Mouse (Mus musculus): Measurements from ENCODE around the gene Hfe. TPM values are rescaled to one million over a fixed set of nuclear protein-coding genes. Genes with fewer than 3 reads are reported as not detected.

The Hfe gene
- polyA plus RNA-seq, 1 experiment: 4.3 TPM

DNA sequence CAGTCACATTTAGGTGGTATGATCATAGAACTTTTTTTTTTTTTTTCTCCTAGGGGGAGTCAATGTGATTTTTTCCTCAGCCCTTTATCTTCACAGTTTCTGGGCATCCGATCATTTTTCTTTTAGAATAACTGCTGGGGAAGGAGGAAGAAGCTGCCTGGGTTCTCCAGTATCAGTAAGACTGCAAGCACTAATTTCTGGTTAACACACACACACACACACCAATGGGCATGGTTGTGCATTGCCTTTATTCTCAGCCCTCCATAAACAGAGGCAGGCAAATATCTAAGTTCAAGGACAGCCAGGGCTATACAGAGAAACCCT lies 28.1 kb downstream of the Hfe start:
- Histone ChIP-seq H3K27ac (ENCODE audit: insufficient read depth, low read length) (no peak overlapping the region), H3K4me1 (ENCODE audit: control insufficient read depth, insufficient read depth, low read length) (no peaks in the 10 kb centered on the region), H3K4me3 (ENCODE audit: insufficient read depth, low read length) (no peak overlapping the region)
- TF ChIP-seq CTCF (IDR thresholded peaks at IDR 0.05; ENCODE audit: extremely low read depth, insufficient read depth, low read length) (no peak), POLR2A (IDR thresholded peaks at IDR 0.05; ENCODE audit: extremely low read depth, insufficient read depth, low read length) (no peak)

GRCm38 (mm10) chr13:23681990-23682582 lies 28.6 kb downstream of the Hfe start:
- H3K4me1 ChIP-seq (ENCODE audit: control insufficient read depth, insufficient read depth, low read length): no peaks in the 10 kb centered on the region
- TF ChIP-seq CTCF (IDR thresholded peaks at IDR 0.05; ENCODE audit: extremely low read depth, insufficient read depth, low read length): no peak
- no peak for TF ChIP-seq POLR2A (IDR thresholded peaks at IDR 0.05; ENCODE audit: extremely low read depth, insufficient read depth, low read length)
- no peak overlapping the region for H3K4me3 ChIP-seq (ENCODE audit: insufficient read depth, low read length)
- no peak overlapping the region for H3K27ac ChIP-seq (ENCODE audit: insufficient read depth, low read length)

- TF ChIP-seq CTCF (IDR thresholded peaks at IDR 0.05; ENCODE audit: extremely low read depth, insufficient read depth, low read length) (no peak), POLR2A (IDR thresholded peaks at IDR 0.05; ENCODE audit: extremely low read depth, insufficient read depth, low read length) (no peak)
- Histone ChIP-seq H3K4me3 (ENCODE audit: insufficient read depth, low read length) (no peak overlapping the region), H3K4me1 (ENCODE audit: control insufficient read depth, insufficient read depth, low read length) (no peaks in the 10 kb centered on the region), H3K27ac (ENCODE audit: insufficient read depth, low read length) (no peak overlapping the region)
Measured at GRCm38 (mm10) chr13:23662536-23662935, 48.1 kb downstream of the Hfe start.

- no peak overlapping the region for H3K4me3 ChIP-seq (ENCODE audit: insufficient read depth, low read length)
- TF ChIP-seq POLR2A (IDR thresholded peaks at IDR 0.05; ENCODE audit: extremely low read depth, insufficient read depth, low read length) (no peak), CTCF (IDR thresholded peaks at IDR 0.05; ENCODE audit: extremely low read depth, insufficient read depth, low read length) (no peak)
- H3K27ac ChIP-seq (ENCODE audit: insufficient read depth, low read length): no peak overlapping the region
Measured at GRCm38 (mm10) chr13:23659636-23660366, 50.9 kb downstream of the Hfe start.

More at GRCm38 (mm10) chr13:23659636-23660366, 50.9 kb downstream of the Hfe start:
- no peaks in the 10 kb centered on the region for H3K4me1 ChIP-seq (ENCODE audit: control insufficient read depth, insufficient read depth, low read length)

Other genes starting within 250 kb of the Hfe start
- gene Btn1a1, start 245.0 kb downstream of the Hfe start, polyA plus RNA-seq (2012; rRNA removed): 0.04 and 0.06 TPM in 2 replicates
- gene Btn2a2, start 222.0 kb downstream of the Hfe start, polyA plus RNA-seq (2012; rRNA removed): 0.69 and 0.95 TPM in 2 replicates
- gene Hist1h4h, start 179.8 kb downstream of the Hfe start, polyA plus RNA-seq (2012; rRNA removed): 20.7 and 34.8 TPM in 2 replicates
- 6.4 and 14.2 TPM in 2 replicates for gene Hist1h2af, start 176.9 kb downstream of the Hfe start, polyA plus RNA-seq (2012; rRNA removed)
- 0.74 and 0.92 TPM in 2 replicates for gene Hist1h3g, start 175.4 kb downstream of the Hfe start, polyA plus RNA-seq (2012; rRNA removed)
- 0.29 and 0.38 TPM in 2 replicates for gene Hist1h2bh, start 167.5 kb downstream of the Hfe start, polyA plus RNA-seq (2012; rRNA removed)
- 0.73 TPM in 1 of 2 replicates, not detected in the other for gene Hist1h3f, start 166.8 kb downstream of the Hfe start, polyA plus RNA-seq (2012; rRNA removed)
- 4.5 and 13.1 TPM in 2 replicates for gene Hist1h4f, start 159.2 kb downstream of the Hfe start, polyA plus RNA-seq (2012; rRNA removed)
- gene Hist1h1d, start 157.6 kb downstream of the Hfe start, polyA plus RNA-seq (2012; rRNA removed): 0.04 and 0.08 TPM in 2 replicates
- gene Hist1h3e, start 148.5 kb downstream of the Hfe start, polyA plus RNA-seq (2012; rRNA removed): 1.2 and 2.9 TPM in 2 replicates
- 0.50 and 1.1 TPM in 2 replicates for gene Hist1h2ae, start 139.6 kb downstream of the Hfe start, polyA plus RNA-seq (2012; rRNA removed)
- 7.8 and 11.4 TPM in 2 replicates for gene Hist1h2bg, start 139.5 kb downstream of the Hfe start, polyA plus RNA-seq (2012; rRNA removed)
- 0.67 TPM in 1 of 2 replicates, not detected in the other for gene Hist1h2bf, start 136.7 kb downstream of the Hfe start, polyA plus RNA-seq (2012; rRNA removed)
- 0.32 and 0.92 TPM in 2 replicates for gene Hist1h2ad, start 136.5 kb downstream of the Hfe start, polyA plus RNA-seq (2012; rRNA removed)
- gene Hist1h3d, start 135.1 kb downstream of the Hfe start, polyA plus RNA-seq (2012; rRNA removed): 2.6 and 3.0 TPM in 2 replicates
- gene Hist1h4d, start 129.3 kb downstream of the Hfe start, polyA plus RNA-seq (2012; rRNA removed): 4.4 and 8.9 TPM in 2 replicates
- 4.2 and 4.6 TPM in 2 replicates for gene Hist1h2be, start 89.7 kb downstream of the Hfe start, polyA plus RNA-seq (2012; rRNA removed)
- gene Hist1h1e, start 88.3 kb downstream of the Hfe start, polyA plus RNA-seq (2012; rRNA removed): 4.0 and 4.6 TPM in 2 replicates
- gene Hist1h2ac, start 26.9 kb downstream of the Hfe start, polyA plus RNA-seq (2012; rRNA removed): 1.2 and 1.5 TPM in 2 replicates
- gene Hist1h2bc, start 26.7 kb downstream of the Hfe start, polyA plus RNA-seq (2012; rRNA removed): 117 and 130 TPM in 2 replicates
- not detected in 2 replicates for gene Hist1h1t, start 15.0 kb downstream of the Hfe start, polyA plus RNA-seq (2012; rRNA removed)
- gene Hist1h4c, start 12.4 kb downstream of the Hfe start, polyA plus RNA-seq (2012; rRNA removed): 4.1 and 9.6 TPM in 2 replicates
- gene Hist1h1c, start 28.0 kb upstream of the Hfe start, polyA plus RNA-seq (2012; rRNA removed): 42.1 and 42.4 TPM in 2 replicates
- gene Hist1h3c, start 34.7 kb upstream of the Hfe start, polyA plus RNA-seq (2012; rRNA removed): 0.56 TPM in 1 of 2 replicates, not detected in the other
- 0.79 and 1.9 TPM in 2 replicates for gene Hist1h2bb, start 35.9 kb upstream of the Hfe start, polyA plus RNA-seq (2012; rRNA removed)
- 1.6 and 1.9 TPM in 2 replicates for gene Hist1h2ab, start 40.3 kb upstream of the Hfe start, polyA plus RNA-seq (2012; rRNA removed)
- 0.57 and 0.77 TPM in 2 replicates for gene Hist1h3b, start 41.4 kb upstream of the Hfe start, polyA plus RNA-seq (2012; rRNA removed)
- gene Hist1h4b, start 46.2 kb upstream of the Hfe start, polyA plus RNA-seq (2012; rRNA removed): 3.7 and 8.3 TPM in 2 replicates
- gene Hist1h4a, start 50.4 kb upstream of the Hfe start, polyA plus RNA-seq (2012; rRNA removed): 4.2 and 9.6 TPM in 2 replicates
- gene Hist1h3a, start 51.5 kb upstream of the Hfe start, polyA plus RNA-seq (2012; rRNA removed): 0.57 and 1.4 TPM in 2 replicates
- 0.55 and 0.77 TPM in 2 replicates for gene Hist1h1a, start 52.8 kb upstream of the Hfe start, polyA plus RNA-seq (2012; rRNA removed)
- 0.19 and 0.21 TPM in 2 replicates for gene Trim38, start 59.1 kb upstream of the Hfe start, polyA plus RNA-seq (2012; rRNA removed)
- gene Slc17a2, start 96.1 kb upstream of the Hfe start, polyA plus RNA-seq (2012; rRNA removed): 0.06 TPM in 1 of 2 replicates, not detected in the other
- not detected in 2 replicates for gene Slc17a3, start 128.6 kb upstream of the Hfe start, polyA plus RNA-seq (2012; rRNA removed)
- not detected in 2 replicates for gene Slc17a1, start 156.9 kb upstream of the Hfe start, polyA plus RNA-seq (2012; rRNA removed)
- not detected in 2 replicates for gene Slc17a4, start 204.2 kb upstream of the Hfe start, polyA plus RNA-seq (2012; rRNA removed)
- gene Hist1h2ba, start 223.3 kb upstream of the Hfe start, polyA plus RNA-seq (2012; rRNA removed): not detected in 2 replicates
- gene Hist1h2aa, start 223.6 kb upstream of the Hfe start, polyA plus RNA-seq (2012; rRNA removed): not detected in 2 replicates